Mouse (Mus musculus): ENCODE data around the gene Lrrc23. TPM values are rescaled to one million over a fixed set of nuclear protein-coding genes. Genes with fewer than 3 reads are reported as not detected.
A peak's percentile ranks its signal among the peaks of the same experiment; 100 is the strongest.

Gene Lrrc23
- polyA plus RNA-seq, 1 experiment from 2014 or later = 3.6 TPM

DNA sequence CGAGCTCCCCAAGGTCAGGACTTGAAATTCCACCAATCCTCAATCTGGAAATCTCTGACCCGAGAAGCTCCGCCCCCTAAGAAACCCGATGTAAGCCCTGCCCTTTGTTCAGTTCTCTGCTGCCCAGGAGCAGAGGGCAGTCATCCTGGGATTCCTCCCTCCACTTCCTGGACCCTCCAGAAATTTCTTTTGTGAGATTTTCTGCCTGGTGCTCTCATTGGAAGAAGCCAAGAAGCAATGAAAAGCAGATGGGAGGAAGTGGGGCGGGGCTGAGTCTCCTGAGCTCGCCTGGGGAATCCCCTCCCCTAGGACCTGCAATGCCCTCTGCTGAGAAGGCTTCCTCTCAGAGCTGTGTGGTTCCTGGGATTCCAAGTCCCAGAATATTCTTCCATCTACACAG, 2.9 kb upstream of the Lrrc23 start:
- H3K27ac ChIP-seq = no peak overlapping the region
- H3K4me1 ChIP-seq = peaks cover 20% of the 10 kb centered on the region
- H3K4me2 ChIP-seq = peak overlapping the region; percentile 32; the same call in 1 of the 2 replicates
- H3K27me3 ChIP-seq = peaks cover 5% of the 10 kb centered on the region; the same call in 1 of the 2 replicates
- H3K9me3 ChIP-seq (replicated peaks) = no peaks in the 10 kb centered on the region
- H3K4me3 ChIP-seq = no peak overlapping the region
- 27% methylated on average over 6 of the region's 6 CpGs for WGBS
- ATAC-seq = no peak
- H3K9ac ChIP-seq = no peak overlapping the region
- no peaks in the 10 kb centered on the region for H3K36me3 ChIP-seq (ENCODE audit: poor library complexity, severe bottlenecking)

DNA sequence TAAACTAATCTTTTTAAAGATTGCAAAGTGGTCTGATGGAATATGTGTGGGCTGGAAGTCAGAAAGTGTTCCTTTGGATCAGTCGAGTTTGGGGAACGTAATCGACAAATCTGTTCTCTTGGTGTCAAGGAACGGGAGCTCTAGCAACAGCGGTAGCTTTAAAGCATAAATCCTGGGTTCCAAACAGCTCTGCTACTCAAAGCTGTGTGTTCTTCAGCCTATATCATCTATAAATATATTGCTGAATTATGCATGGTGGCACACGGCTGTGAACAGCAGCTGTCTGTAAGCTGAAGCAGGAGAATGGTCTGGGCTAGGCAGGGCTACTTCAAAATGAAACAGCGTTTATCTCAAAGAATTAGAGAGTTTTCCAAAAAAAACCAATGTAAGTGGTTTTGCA, 1.4 kb upstream of the Lrrc23 start:
- H3K9me3 ChIP-seq (replicated peaks) = no peaks in the 10 kb centered on the region
- H3K4me1 ChIP-seq = peaks cover 20% of the 10 kb centered on the region
- H3K9ac ChIP-seq = no peak overlapping the region
- 87% methylated on average over 7 of the region's 7 CpGs for WGBS
- H3K27ac ChIP-seq = no peak overlapping the region
- no peak for ATAC-seq
- H3K27me3 ChIP-seq = peaks cover 5% of the 10 kb centered on the region; the same call in 1 of the 2 replicates
- H3K36me3 ChIP-seq (ENCODE audit: poor library complexity, severe bottlenecking) = no peaks in the 10 kb centered on the region
- H3K4me3 ChIP-seq = no peak overlapping the region
- no peak overlapping the region for H3K4me2 ChIP-seq

DNA sequence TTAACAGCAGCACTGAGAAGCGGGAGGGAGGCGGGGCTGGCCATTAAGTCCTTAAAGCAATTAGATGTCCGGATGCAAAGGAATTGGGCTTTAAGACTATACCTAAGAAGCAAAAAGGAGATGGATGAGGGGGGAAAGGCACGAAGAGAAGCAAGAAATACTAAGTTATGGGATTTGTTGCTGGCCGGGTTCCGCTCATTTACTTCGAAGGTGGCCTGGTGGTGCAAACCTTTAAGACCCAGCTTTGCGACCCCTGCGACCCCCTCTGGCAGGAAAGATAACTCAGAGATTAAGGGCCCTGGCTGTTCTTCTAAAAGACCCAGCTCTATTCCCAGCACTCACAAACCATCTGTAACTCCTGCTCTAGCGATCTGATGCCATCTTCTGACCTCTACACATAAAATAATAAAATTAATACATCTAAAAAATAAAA, 473 bp upstream of the Lrrc23 start:
- Histone ChIP-seq H3K9me3 (replicated peaks) (no peaks in the 10 kb centered on the region), H3K4me2 (peak overlapping the region; percentile 72), H3K4me3 (peak overlapping the region; percentile 39), H3K36me3 (ENCODE audit: poor library complexity, severe bottlenecking) (no peaks in the 10 kb centered on the region), H3K27me3 (peaks cover 5% of the 10 kb centered on the region; the same call in 1 of the 2 replicates), H3K9ac (peak overlapping the region; percentile 45), H3K27ac (0 out of 2 replicates have a peak overlapping the region, but pooled peaks have one; percentile 1), H3K4me1 (peaks cover 20% of the 10 kb centered on the region)
- ATAC-seq = peak; percentile 48; the same call in 1 of the 2 replicates
- 1% methylated on average over 10 of the region's 10 CpGs for WGBS

- Histone ChIP-seq H3K4me1 (peaks cover 25% of the 10 kb centered on the region), H3K9ac (no peak overlapping the region), H3K27ac (no peak overlapping the region), H3K9me3 (replicated peaks) (no peaks in the 10 kb centered on the region), H3K4me2 (no peak overlapping the region), H3K4me3 (no peak overlapping the region), H3K36me3 (ENCODE audit: poor library complexity, severe bottlenecking) (no peaks in the 10 kb centered on the region), H3K27me3 (peaks cover 12% of the 10 kb centered on the region; the same call in 1 of the 2 replicates)
- ATAC-seq = no peak
- 90% methylated on average over 15 of the region's 15 CpGs for WGBS
These were observed 9.0 kb downstream of the Lrrc23 start for GRCm38 (mm10) chr6:124770511-124770910.

DNA sequence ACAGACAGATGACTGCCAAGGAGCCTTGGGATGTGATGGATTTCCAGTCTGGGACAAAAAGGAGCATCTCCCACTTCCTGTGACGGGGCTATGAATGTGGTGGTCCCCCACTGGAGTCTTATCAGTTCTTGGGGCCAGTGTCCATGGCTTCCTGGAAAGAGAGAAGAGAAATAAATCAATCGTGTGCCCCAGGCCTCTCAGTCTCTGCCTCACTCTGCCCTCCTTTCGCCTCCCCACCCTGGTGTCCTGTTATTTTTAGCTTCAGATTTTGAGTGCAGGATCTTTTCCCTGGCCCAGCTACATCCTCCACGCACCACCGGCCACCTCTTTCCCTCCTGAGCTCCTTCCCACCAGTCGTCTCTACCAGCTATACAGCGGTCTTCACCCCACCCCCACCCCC, 9.5 kb downstream of the Lrrc23 start:
- H3K4me1 ChIP-seq = peaks cover 25% of the 10 kb centered on the region
- H3K4me2 ChIP-seq = peak overlapping the region; percentile 76
- peak overlapping the region; percentile 68 for H3K9ac ChIP-seq
- peaks cover 12% of the 10 kb centered on the region; the same call in 1 of the 2 replicates for H3K27me3 ChIP-seq
- no peaks in the 10 kb centered on the region for H3K36me3 ChIP-seq (ENCODE audit: poor library complexity, severe bottlenecking)
- ATAC-seq = no peak; the same call in 1 of the 2 replicates
- 63% methylated on average over 7 of the region's 7 CpGs for WGBS
- no peaks in the 10 kb centered on the region for H3K9me3 ChIP-seq (replicated peaks)
- no peak overlapping the region for H3K27ac ChIP-seq
- H3K4me3 ChIP-seq = peak overlapping the region; percentile 49

- peak within 1 kb of the TSS; percentile 76 for H3K4me2 ChIP-seq
- H3K27ac ChIP-seq = no peak within 1 kb of the TSS
- peak; percentile 83 for ATAC-seq
- H3K4me1 ChIP-seq = peaks cover 25% of the 10 kb centered on the region
- H3K36me3 ChIP-seq (ENCODE audit: poor library complexity, severe bottlenecking) = no peaks in the 10 kb centered on the region
- peak within 1 kb of the TSS; percentile 68 for H3K9ac ChIP-seq
- peak within 1 kb of the TSS; percentile 49 for H3K4me3 ChIP-seq
- H3K9me3 ChIP-seq (replicated peaks) = no peaks in the 10 kb centered on the region
- under 1% methylated on average over 43 of the region's 54 CpGs for WGBS
- peaks cover 12% of the 10 kb centered on the region; the same call in 1 of the 2 replicates for H3K27me3 ChIP-seq
These were observed 10.3 kb downstream of the Lrrc23 start, which contains the start of gene Eno2 for GRCm38 (mm10) chr6:124769101-124769765. TSS of gene Eno2 (minus strand) at chr6:124769673.

- ATAC-seq = peak; percentile 19
- peak overlapping the region; percentile 76 for H3K4me2 ChIP-seq
- no peaks in the 10 kb centered on the region for H3K9me3 ChIP-seq (replicated peaks)
- no peaks in the 10 kb centered on the region for H3K36me3 ChIP-seq (ENCODE audit: poor library complexity, severe bottlenecking)
- WGBS = 4% methylated on average over 9 of the region's 9 CpGs
- H3K27me3 ChIP-seq = peaks cover 12% of the 10 kb centered on the region; the same call in 1 of the 2 replicates
- peak overlapping the region; percentile 49 for H3K4me3 ChIP-seq
- H3K4me1 ChIP-seq = peaks cover 25% of the 10 kb centered on the region
- peak overlapping the region; percentile 68 for H3K9ac ChIP-seq
- no peak overlapping the region for H3K27ac ChIP-seq
These were observed 10.9 kb downstream of the Lrrc23 start for GRCm38 (mm10) chr6:124768704-124769044.

DNA sequence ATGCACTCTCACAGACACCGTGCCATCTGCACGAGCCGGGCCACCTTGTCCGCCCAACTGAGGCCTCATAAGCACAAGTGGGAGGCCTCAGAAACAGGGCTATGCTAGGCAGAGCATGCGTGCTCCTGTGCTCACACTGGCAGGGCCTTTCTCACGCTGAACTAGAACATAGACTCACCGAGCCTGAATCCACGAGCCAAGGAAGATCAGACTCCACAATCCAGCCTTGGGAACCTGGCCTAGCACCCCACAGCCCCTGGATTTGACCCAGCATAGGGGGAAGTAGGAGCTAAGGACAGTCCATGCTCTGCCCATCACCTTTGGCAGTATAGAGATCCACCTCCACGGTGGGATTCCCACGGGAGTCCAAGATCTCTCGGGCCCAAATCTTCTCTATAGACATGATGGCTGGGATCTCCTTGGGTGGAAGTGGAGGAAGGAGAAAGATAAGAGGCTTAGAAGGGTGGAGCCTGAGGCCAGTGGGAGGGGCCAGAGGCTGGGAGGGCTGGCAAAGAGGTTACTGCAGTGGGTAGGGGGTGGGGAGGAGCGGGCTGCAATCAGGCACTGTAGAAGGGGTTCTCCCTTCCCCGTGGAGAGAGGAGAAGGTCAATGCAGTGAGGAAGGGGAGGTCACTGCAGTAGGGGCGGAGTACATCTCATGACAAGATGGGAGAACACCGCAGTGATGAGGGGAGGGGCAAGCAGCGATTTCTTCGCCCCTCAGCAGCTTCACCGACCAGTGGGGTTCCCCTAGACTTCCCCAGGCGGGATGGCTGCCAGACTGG, 11.4 kb downstream of the Lrrc23 start:
- H3K27ac ChIP-seq = no peak overlapping the region; the same call in 1 of the 2 replicates
- H3K4me1 ChIP-seq = peaks cover 25% of the 10 kb centered on the region
- H3K9ac ChIP-seq = peak overlapping the region; percentile 68
- no peaks in the 10 kb centered on the region for H3K9me3 ChIP-seq (replicated peaks)
- ATAC-seq = peak; percentile 19; the same call in 1 of the 2 replicates
- WGBS = 22% methylated on average over 19 of the region's 19 CpGs
- H3K36me3 ChIP-seq (ENCODE audit: poor library complexity, severe bottlenecking) = no peaks in the 10 kb centered on the region
- H3K27me3 ChIP-seq = peaks cover 12% of the 10 kb centered on the region; the same call in 1 of the 2 replicates
- peak overlapping the region; percentile 49 for H3K4me3 ChIP-seq
- H3K4me2 ChIP-seq = peak overlapping the region; percentile 76

GRCm38 (mm10) chr6:124767536-124767919, 12.0 kb downstream of the Lrrc23 start:
- H3K9ac ChIP-seq = no peak overlapping the region
- no peak overlapping the region for H3K4me3 ChIP-seq
- no peak for ATAC-seq
- H3K9me3 ChIP-seq (replicated peaks) = no peaks in the 10 kb centered on the region
- no peak overlapping the region; the same call in 1 of the 2 replicates for H3K27ac ChIP-seq
- WGBS = 22% methylated on average over 4 of the region's 4 CpGs
- H3K36me3 ChIP-seq (ENCODE audit: poor library complexity, severe bottlenecking) = no peaks in the 10 kb centered on the region
- peak overlapping the region; percentile 76; the same call in 1 of the 2 replicates for H3K4me2 ChIP-seq
- peaks cover 25% of the 10 kb centered on the region for H3K4me1 ChIP-seq
- peaks cover 12% of the 10 kb centered on the region; the same call in 1 of the 2 replicates for H3K27me3 ChIP-seq

DNA sequence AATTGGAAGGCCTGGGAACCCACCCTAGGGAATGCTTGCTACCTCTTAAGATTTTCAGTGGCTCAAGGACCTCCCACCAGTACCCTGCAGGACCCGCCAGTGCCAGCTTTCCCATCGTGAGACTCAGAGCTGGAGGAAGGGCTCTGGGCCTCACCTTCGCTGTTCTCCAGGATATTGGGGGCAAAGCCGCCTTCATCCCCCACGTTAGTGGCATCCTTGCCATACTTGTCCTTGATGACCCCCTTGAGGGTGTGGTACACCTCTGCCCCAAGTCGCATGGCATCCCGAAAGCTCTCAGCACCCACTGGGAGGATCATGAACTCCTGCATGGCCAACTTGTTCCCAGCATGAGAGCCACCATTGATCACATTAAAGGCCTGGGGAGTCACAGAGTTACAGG, 13.6 kb downstream of the Lrrc23 start:
- ATAC-seq = no peak
- Histone ChIP-seq H3K27ac (no peak overlapping the region), H3K9me3 (replicated peaks) (no peaks in the 10 kb centered on the region), H3K9ac (no peak overlapping the region), H3K4me2 (no peak overlapping the region), H3K4me3 (no peak overlapping the region), H3K27me3 (peaks cover 12% of the 10 kb centered on the region; the same call in 1 of the 2 replicates), H3K4me1 (peaks cover 25% of the 10 kb centered on the region), H3K36me3 (ENCODE audit: poor library complexity, severe bottlenecking) (no peaks in the 10 kb centered on the region)
- WGBS = 89% methylated on average over 7 of the region's 7 CpGs

- no peaks in the 10 kb centered on the region for H3K36me3 ChIP-seq (ENCODE audit: poor library complexity, severe bottlenecking)
- H3K4me2 ChIP-seq = peak overlapping the region; percentile 77
- H3K27me3 ChIP-seq = no peaks in the 10 kb centered on the region
- H3K27ac ChIP-seq = peak overlapping the region; percentile 98
- peaks cover 39% of the 10 kb centered on the region for H3K4me1 ChIP-seq
- ATAC-seq = 0 out of 2 replicates have a peak, but pooled peaks have one; percentile 3
- peak overlapping the region; percentile 34; the same call in 1 of the 2 replicates for H3K9ac ChIP-seq
- no peaks in the 10 kb centered on the region for H3K9me3 ChIP-seq (replicated peaks)
- H3K4me3 ChIP-seq = no peak overlapping the region
- WGBS = 2% methylated on average over 5 of the region's 5 CpGs
These were observed 20.3 kb downstream of the Lrrc23 start for GRCm38 (mm10) chr6:124759259-124759658.

DNA sequence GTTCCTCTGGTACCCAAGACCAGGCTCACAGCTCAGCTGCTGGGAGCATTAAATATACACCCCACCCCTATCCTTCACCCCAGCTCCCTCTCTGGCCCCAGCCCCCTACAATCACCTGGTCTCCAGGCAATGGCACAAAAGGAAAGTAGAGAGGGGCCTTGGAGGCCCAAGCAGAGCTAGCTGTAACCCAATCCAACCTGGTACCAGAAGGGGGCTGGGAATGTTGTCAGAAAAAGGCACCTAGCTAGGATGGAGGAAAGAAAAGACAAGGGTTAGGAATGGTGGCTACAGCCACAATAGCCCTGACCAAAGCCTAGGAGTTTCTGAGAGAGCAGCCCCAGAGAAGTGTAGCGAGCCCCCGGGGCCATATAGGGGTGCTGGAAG, 20.7 kb downstream of the Lrrc23 start:
- Histone ChIP-seq H3K27ac (peak overlapping the region; percentile 98), H3K4me1 (peaks cover 43% of the 10 kb centered on the region), H3K4me2 (peak overlapping the region; percentile 77), H3K27me3 (no peaks in the 10 kb centered on the region), H3K36me3 (ENCODE audit: poor library complexity, severe bottlenecking) (no peaks in the 10 kb centered on the region), H3K9me3 (replicated peaks) (no peaks in the 10 kb centered on the region), H3K9ac (peak overlapping the region; percentile 34; the same call in 1 of the 2 replicates), H3K4me3 (no peak overlapping the region)
- ATAC-seq = no peak
- WGBS = 43% methylated on average over 2 of the region's 2 CpGs
